Mouse (Mus musculus): ENCODE measurements around the gene Gzmk. TPM values are rescaled to one million over a fixed set of nuclear protein-coding genes. Genes with fewer than 3 reads are reported as not detected.

Gzmk gene
- polyA plus RNA-seq, 2 experiments = 0.25 TPM; not detected in 1

DNA sequence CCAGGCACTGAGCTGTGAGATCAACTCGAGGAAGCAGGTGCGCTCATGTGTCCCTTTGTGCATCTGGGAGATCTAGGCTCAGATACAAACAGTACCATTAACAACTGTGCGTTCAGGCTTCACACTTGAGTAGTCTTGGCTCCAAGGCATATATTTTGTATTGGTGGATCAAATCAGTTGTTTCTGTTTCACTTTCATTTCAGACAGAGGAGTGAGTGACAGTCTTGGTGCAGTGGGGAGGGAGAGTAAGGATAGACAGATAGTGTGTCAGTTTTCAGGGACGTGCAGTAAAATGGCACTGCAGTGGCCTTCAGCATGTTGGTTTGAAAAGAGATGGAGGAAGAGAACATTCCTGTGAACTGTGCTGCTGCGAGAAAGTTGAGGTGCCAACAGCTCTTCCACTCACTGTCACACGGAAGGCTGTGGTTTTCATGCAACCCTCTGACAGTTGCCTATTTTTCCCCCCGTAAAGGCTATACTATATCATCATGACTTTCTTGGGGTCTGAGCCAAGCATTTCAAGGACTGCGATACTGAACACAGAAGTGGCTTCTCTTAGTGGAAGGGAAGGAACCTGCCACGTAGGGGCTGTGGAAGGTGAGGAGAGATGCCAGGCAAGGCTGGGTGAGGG is 27.7 kb downstream of the Gzmk start:
- H3K9me3 ChIP-seq (ENCODE audit: control insufficient read depth, low read length) = no peaks in the 10 kb centered on the region
- no peak for TF ChIP-seq POLR2A (IDR thresholded peaks at IDR 0.05; ENCODE audit: borderline replicate concordance, extremely low read depth, insufficient read depth, insufficient read length)
- DNase-seq (ENCODE audit: low spot score) (no peak), ATAC-seq (ENCODE audit: low FRiP score, low read depth) (no peak)
- H3K9ac ChIP-seq (ENCODE audit: low read depth, low read length, severe bottlenecking) = no peak overlapping the region
- H3K27me3 ChIP-seq (ENCODE audit: control insufficient read depth, insufficient read depth, low read length) = no peaks in the 10 kb centered on the region
- 83% methylated on average over 9 of the region's 9 CpGs for WGBS
- H3K4me1 ChIP-seq (ENCODE audit: control insufficient read depth, insufficient read depth, low read length) = no peaks in the 10 kb centered on the region
- no peaks in the 10 kb centered on the region for H3K36me3 ChIP-seq (ENCODE audit: control insufficient read depth, insufficient read depth, low read length)
- no peak overlapping the region for H3K4me2 ChIP-seq (replicated peaks; ENCODE audit: low read depth, low read length, severe bottlenecking)
- H3K4me3 ChIP-seq (replicated peaks; ENCODE audit: low read length) = no peak overlapping the region
- H3K27ac ChIP-seq (replicated peaks; ENCODE audit: low read depth, low read length) = no peak overlapping the region

DNA sequence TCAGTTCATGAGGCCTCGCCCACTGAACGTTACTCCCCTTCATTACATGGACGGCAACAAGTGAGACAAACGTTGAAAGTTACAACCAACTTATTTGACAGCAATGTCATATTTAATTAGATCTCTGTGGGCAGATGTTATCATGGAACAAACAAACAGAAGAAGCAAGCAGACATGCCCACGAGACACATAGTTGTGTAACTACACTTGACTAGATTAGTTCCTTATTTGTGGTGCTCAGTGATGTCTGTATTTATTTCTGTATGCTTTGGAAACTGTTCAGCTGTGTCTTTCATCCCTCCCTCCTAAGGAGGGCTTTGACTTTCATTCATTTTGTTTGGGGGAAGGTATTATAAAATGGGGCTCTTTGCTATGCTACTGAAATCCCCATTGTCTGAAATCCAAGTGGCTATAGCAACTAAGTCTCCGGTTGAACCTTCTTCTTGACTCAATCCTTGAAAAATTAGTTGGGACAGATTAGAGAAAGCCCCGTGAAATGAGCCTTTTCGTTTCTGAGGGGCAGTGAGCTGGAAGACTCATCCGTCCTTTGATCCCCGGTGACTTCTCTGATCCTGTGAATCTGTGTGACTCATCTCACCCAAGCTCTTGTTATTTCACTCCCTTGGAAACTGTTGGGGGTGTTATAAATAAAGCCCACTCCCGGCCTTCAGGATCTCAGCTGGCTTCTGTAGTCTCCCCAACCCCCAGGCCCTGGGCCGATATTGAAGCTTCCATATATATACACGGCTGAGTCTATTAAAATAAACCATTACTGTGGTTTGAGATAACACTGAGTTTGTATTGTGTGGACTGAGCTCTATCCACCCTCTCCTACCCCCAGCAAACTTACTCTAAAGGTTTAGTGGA is 28.7 kb downstream of the Gzmk start:
- no peaks in the 10 kb centered on the region for H3K36me3 ChIP-seq (ENCODE audit: control insufficient read depth, insufficient read depth, low read length)
- no peak overlapping the region for H3K27ac ChIP-seq (replicated peaks; ENCODE audit: low read depth, low read length)
- DNase-seq (ENCODE audit: low spot score) = no peak
- no peak for ATAC-seq (ENCODE audit: low FRiP score, low read depth)
- H3K9me3 ChIP-seq (ENCODE audit: control insufficient read depth, low read length) = no peaks in the 10 kb centered on the region
- H3K4me1 ChIP-seq (ENCODE audit: control insufficient read depth, insufficient read depth, low read length) = no peaks in the 10 kb centered on the region
- 70% methylated on average over 13 of the region's 13 CpGs for WGBS
- H3K4me3 ChIP-seq (replicated peaks; ENCODE audit: low read length) = no peak overlapping the region
- H3K9ac ChIP-seq (ENCODE audit: low read depth, low read length, severe bottlenecking) = no peak overlapping the region
- no peak for TF ChIP-seq POLR2A (IDR thresholded peaks at IDR 0.05; ENCODE audit: borderline replicate concordance, extremely low read depth, insufficient read depth, insufficient read length)
- H3K27me3 ChIP-seq (ENCODE audit: control insufficient read depth, insufficient read depth, low read length) = no peaks in the 10 kb centered on the region
- H3K4me2 ChIP-seq (replicated peaks; ENCODE audit: low read depth, low read length, severe bottlenecking) = no peak overlapping the region

DNA sequence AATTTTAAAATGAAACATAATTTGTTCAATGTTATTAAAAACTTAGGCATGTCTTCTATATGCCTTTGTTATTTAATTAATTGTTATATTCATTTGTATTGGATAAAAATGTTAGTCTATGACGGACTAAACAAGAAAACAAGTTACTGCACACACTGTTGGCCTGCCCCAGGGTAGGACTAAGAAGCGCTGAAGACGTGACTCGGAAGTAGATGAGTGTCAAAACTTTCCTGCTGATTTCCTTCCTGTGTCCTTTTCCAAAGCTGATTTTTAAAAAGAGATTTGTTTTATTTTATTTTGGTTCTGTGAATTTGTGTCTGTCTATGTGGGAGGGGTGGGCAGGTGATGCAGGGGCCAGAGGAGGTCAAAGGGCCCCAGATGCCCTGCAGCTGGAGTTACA is 42.0 kb downstream of the Gzmk start:
- TF ChIP-seq POLR2A (IDR thresholded peaks at IDR 0.05; ENCODE audit: borderline replicate concordance, extremely low read depth, insufficient read depth, insufficient read length) = no peak
- Histone ChIP-seq H3K27me3 (ENCODE audit: control insufficient read depth, insufficient read depth, low read length) (no peaks in the 10 kb centered on the region), H3K4me2 (replicated peaks; ENCODE audit: low read depth, low read length, severe bottlenecking) (no peak overlapping the region), H3K27ac (replicated peaks; ENCODE audit: low read depth, low read length) (no peak overlapping the region), H3K4me3 (replicated peaks; ENCODE audit: low read length) (no peak overlapping the region), H3K9me3 (ENCODE audit: control insufficient read depth, low read length) (peaks cover 6% of the 10 kb centered on the region), H3K36me3 (ENCODE audit: control insufficient read depth, insufficient read depth, low read length) (no peaks in the 10 kb centered on the region), H3K9ac (ENCODE audit: low read depth, low read length, severe bottlenecking) (no peak overlapping the region), H3K4me1 (ENCODE audit: control insufficient read depth, insufficient read depth, low read length) (no peaks in the 10 kb centered on the region)
- DNase-seq (ENCODE audit: low spot score) (no peak), ATAC-seq (ENCODE audit: low FRiP score, low read depth) (no peak)
- WGBS = 84% methylated on average over 4 of the region's 4 CpGs

DNA sequence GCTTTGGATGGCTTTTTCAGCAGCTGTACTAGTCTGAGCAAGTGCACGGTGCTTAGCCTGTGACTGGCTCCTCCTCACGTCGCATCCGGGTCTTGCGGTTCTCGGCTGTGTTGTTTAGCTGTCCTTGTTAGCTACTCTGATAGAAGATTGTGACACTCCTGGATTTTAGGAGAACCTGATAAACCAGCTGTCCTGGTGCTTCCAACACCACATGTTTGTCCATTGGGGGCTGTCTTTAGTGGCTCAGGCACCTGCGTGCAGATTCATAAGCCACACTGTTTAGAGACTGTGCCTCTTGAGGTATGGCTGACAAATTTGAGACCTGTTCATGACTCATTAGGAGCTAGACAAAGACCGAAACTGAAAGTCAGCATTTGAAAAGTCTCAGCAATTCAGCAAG is 42.4 kb downstream of the Gzmk start:
- Histone ChIP-seq H3K9ac (ENCODE audit: low read depth, low read length, severe bottlenecking) (no peak overlapping the region), H3K27me3 (ENCODE audit: control insufficient read depth, insufficient read depth, low read length) (no peaks in the 10 kb centered on the region), H3K9me3 (ENCODE audit: control insufficient read depth, low read length) (peaks cover 2% of the 10 kb centered on the region; the same call in 1 of the 2 replicates), H3K4me1 (ENCODE audit: control insufficient read depth, insufficient read depth, low read length) (no peaks in the 10 kb centered on the region), H3K36me3 (ENCODE audit: control insufficient read depth, insufficient read depth, low read length) (no peaks in the 10 kb centered on the region), H3K4me3 (replicated peaks; ENCODE audit: low read length) (no peak overlapping the region), H3K4me2 (replicated peaks; ENCODE audit: low read depth, low read length, severe bottlenecking) (no peak overlapping the region), H3K27ac (replicated peaks; ENCODE audit: low read depth, low read length) (no peak overlapping the region)
- TF ChIP-seq POLR2A (IDR thresholded peaks at IDR 0.05; ENCODE audit: borderline replicate concordance, extremely low read depth, insufficient read depth, insufficient read length) = no peak
- no peak for DNase-seq (ENCODE audit: low spot score)
- 91% methylated on average over 8 of the region's 8 CpGs for WGBS
- ATAC-seq (ENCODE audit: low FRiP score, low read depth) = no peak

DNA sequence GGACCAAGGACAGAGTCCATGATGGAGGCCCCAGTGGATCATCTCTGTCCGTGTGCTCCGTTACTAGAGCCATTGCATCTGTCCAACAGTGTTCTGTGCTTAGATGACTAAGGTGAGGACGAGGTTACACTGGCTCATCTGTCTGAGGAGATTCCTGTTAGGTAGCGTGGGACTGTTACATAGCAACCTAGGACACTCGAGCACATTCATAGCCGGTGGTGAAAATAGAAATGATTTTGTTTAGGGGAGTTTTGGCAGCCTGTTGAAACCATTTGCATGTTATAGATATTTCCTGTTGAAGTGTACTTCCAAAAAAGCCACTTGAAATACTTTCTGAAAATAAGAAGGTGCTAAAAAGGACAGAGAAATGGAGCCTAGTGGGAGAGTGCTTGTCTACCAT is 51.5 kb downstream of the Gzmk start:
- Histone ChIP-seq H3K27ac (replicated peaks; ENCODE audit: low read depth, low read length) (no peak overlapping the region), H3K36me3 (ENCODE audit: control insufficient read depth, insufficient read depth, low read length) (no peaks in the 10 kb centered on the region), H3K9me3 (ENCODE audit: control insufficient read depth, low read length) (no peaks in the 10 kb centered on the region), H3K4me3 (replicated peaks; ENCODE audit: low read length) (no peak overlapping the region), H3K4me1 (ENCODE audit: control insufficient read depth, insufficient read depth, low read length) (no peaks in the 10 kb centered on the region), H3K27me3 (ENCODE audit: control insufficient read depth, insufficient read depth, low read length) (no peaks in the 10 kb centered on the region), H3K4me2 (replicated peaks; ENCODE audit: low read depth, low read length, severe bottlenecking) (no peak overlapping the region), H3K9ac (ENCODE audit: low read depth, low read length, severe bottlenecking) (no peak overlapping the region)
- ATAC-seq (ENCODE audit: low FRiP score, low read depth) (no peak), DNase-seq (ENCODE audit: low spot score) (no peak)
- no peak for TF ChIP-seq POLR2A (IDR thresholded peaks at IDR 0.05; ENCODE audit: borderline replicate concordance, extremely low read depth, insufficient read depth, insufficient read length)
- WGBS = 86% methylated on average over 6 of the region's 6 CpGs
